Mouse (Mus musculus) heart, adult 8-10 months (tissue): ENCODE measurements around the gene Chia1. TPM values are rescaled to one million over a fixed set of nuclear protein-coding genes. Genes with fewer than 3 reads are reported as not detected.
"Not testable (repeated sequence)": the region's sequence is repeated elsewhere in the genome, so short reads cannot be mapped to it uniquely, and the experiment has no call there.

Experiments used
- DNase-seq: peaks from one replicate; pipeline ENCODE4 v3.0.0; 2022; ENCODE audit warnings: low spot score
- total RNA-seq, 4 experiments: library from RNA; stranded (reverse); gene quantifications; 2 replicates each; pipeline ENCODE4 v1.2.4; 2022

The Chia1 gene
- not detected for total RNA-seq

DNA sequence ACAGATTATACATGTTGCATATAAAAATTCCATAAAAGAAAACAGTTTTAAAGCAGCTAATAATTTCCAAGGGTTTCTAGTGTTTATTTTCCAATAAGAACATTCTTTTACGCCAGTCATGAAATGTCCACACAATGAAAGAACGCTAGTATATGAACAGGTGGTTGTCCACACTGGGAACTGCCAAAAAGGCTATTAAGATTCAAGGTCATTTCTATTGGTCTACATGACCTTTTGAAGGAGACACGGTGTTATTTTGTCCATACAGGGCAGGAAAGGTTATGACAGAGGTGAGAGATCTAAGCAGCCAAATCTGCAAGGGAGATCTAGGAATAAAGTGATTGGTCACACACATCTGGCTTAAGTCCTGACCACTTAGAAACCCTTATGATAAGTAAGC lies at the start of gene Chia1:
TSS of gene Chia1 (plus strand) at position 301 of the 400 bp plus-strand sequence.
- no peak for DNase-seq

DNA sequence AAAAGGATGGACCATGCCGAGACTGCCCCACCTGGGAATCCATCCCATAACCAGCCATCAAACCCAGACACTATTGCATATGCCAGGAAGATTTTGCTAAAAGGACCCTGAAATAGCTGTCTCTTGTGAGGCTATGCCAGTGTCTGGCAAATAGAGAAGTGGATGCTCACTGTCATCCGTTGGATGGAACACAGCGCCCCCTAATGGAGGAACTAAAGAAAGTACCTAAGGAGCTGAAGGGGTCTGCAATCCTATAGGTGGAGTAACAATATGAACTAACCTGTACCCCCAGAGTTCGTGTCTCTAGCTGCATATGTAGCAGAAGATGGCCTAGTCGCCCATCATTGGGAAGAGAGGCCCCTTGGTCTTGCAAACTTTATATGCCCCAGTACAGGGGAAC lies 45.3 kb upstream of the Chia1 start:
- not testable (repeated sequence) for DNase-seq

DNA sequence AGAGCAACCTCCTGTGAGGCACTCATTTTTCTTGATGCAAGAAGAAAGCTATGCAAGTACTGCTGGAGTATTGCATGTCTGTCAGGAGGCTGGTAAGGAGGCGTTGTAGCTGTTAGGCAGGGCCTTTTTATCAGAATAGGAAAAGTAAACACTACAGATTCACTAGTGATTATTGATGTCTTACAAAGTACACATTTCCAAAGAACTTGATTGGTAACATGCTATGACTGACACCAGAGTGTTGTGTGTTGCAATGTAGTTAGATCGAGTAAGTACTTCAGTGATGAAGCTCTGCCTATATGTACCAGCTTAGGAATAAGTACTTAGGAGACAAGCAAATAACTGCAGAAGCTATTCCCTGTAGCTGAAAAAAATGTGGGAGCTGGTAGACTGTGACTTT lies 42.0 kb upstream of the Chia1 start:
- no peak for DNase-seq

DNA sequence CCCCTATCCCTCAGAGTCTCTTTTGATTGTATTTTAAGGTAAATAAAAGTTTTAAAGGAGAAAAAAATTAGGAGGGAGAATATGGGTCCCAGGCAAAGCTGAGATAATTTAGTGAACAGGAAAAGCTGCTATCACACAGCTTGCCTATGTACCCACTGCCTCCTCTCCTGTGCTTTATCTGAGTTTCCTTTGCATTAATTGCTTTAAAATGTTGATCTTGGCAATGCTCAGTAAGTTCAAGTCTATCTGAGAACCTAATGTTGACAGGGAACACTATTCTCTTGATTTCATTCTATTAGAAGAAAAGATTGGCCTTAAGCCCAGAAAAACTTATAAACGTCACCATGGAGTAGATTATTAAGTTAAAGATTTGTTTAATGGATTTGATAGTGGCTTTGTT lies 38.2 kb upstream of the Chia1 start:
- no peak for DNase-seq

DNA sequence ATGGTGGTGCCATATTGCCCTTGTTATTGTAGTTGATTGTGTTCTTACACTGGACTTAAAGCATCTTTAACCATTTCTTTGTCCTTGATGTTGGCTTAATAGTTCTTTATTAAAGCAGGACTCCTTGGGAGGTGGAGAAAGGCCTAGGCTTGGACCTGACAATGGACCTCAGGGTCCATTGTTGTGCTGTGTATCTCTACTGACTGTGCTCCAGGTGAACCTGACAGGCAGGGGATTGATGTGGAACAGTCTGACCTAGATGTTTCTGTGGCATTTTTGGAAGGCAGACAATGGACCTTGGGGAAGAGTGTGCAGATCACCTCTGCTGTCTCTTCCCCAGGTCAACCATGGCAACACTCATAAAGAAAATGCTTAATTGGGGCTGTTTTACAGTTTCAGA lies 14.0 kb downstream of the Chia1 start:
- no peak for DNase-seq

DNA sequence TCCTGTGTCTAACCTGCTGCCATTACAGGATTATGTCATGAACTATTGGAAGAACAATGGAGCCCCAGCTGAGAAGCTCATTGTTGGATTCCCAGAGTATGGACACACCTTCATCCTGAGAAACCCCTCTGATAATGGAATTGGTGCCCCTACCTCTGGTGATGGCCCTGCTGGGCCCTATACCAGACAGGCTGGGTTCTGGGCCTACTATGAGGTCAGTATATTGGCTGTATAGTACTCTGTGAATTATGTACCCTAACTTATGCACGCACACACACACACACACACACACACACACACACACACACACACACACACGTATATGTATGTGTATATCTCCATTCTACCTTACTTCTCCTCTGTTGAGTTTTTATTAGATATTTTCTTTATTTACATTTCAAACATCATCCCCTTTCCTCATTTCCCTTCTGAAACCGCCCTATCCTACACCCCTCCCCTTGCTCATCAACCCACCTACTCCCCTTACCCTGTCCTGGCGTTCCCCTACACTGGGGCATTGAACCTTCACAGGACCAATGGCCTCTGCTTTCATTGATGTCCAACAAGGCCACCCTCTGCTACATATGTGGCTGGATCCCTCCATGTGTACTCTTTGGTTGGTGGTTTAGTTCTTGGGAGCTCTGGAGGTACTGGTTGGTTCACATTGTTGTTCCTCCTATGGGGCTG lies 15.9 kb downstream of the Chia1 start:
- DNase-seq = no peak

DNA sequence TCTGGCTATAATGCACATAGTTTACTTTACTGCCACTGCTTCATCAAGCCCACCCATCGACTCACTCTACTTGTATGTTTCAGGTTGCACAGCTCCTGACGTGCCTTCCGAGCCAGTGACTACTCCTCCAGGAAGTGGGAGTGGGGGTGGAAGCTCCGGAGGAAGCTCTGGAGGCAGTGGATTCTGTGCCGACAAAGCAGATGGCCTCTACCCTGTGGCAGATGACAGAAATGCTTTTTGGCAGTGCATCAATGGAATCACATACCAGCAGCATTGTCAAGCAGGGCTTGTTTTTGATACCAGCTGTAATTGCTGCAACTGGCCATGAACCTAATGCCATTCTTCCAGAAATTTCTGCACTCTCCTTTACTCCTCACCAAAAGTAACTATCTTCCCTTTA lies 18.7 kb downstream of the Chia1 start:
- no peak for DNase-seq

DNA sequence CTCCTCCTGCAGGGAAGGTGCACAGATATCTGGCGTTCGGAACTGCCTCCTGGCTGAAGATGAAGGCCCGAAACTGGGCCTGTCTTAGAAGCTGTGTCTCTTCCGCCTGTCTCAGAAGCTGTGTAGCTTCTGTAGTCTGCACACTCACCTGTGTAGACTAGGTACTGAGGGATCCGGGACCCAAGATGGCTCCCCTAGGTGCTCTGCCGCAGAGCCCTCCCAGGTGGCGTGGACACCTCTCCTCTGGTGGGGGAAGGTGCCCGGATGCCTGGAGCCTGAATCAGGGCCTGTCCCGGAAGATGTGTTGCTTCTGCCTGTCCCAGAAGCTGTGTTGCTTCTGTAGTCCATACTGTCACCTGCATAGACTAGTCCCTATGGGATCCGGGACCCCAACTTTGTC lies 31.1 kb downstream of the Chia1 start:
- DNase-seq = no peak

DNA sequence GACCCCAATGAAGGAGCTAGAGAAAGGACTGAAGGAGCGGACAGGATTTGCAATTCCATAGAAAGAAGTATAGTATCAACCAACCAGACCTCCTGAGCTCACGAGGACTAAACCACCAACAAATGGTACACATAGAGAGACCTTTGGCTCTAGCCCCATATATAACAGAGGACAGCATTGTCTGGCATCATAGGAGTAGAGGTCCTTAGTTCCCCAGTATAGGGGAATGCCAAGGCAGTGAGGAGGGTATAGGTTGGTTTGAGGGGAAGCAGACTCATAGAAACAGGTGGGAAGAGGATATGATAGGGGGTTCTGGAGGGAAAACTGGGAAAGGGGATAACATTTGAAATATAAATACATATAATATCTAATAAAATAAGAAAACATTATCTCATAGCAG lies 41.4 kb downstream of the Chia1 start:
- no peak for DNase-seq

DNA sequence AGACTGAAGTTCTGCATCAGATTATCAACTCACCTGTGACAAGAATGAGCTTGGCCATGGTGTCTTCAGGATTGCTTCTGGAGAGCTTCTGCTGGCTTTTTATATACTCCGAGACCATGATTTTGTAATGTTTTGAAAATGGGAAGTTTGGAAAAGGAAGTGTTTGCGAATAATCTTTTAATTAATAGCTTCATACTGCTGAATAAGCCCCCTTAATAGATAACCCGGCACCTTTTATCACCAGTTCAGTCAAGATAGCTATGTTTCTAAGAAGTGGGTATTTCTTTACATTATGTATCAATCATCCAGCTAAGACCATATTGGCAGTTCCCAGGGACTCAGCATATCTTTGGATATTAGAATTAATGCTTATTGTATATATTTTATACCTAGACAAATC lies 54.4 kb downstream of the Chia1 start, which contains the start of gene Chil3:
TSS of gene Chil3 (minus strand) at position 101 of the 400 bp plus-strand sequence.
- DNase-seq = no peak

DNA sequence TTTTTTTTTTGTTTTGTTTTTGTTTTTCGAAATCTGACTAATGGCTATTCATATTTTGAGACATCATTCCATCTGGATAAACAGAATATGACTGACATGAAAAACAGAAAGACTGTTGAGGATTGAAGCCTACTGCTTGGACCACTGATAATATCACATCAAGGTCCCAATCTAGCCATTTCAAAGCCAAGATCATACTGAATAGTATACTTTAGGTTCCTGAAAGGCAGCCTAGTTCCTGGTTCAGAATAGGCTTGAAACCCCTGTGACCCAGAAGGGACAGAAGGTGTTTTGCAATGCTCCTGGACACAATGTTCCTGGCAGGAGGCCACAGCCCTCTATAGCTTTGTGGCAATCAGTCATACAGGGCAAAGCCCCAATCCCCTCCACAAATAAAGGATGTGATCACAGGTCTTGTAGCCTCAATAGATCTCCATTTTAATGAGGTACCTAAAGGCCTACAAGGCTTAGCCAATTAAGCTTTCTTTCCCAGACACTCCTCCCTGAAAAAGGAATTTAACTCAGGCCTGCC lies 57.6 kb downstream of the Chia1 start:
- DNase-seq = no peak

DNA sequence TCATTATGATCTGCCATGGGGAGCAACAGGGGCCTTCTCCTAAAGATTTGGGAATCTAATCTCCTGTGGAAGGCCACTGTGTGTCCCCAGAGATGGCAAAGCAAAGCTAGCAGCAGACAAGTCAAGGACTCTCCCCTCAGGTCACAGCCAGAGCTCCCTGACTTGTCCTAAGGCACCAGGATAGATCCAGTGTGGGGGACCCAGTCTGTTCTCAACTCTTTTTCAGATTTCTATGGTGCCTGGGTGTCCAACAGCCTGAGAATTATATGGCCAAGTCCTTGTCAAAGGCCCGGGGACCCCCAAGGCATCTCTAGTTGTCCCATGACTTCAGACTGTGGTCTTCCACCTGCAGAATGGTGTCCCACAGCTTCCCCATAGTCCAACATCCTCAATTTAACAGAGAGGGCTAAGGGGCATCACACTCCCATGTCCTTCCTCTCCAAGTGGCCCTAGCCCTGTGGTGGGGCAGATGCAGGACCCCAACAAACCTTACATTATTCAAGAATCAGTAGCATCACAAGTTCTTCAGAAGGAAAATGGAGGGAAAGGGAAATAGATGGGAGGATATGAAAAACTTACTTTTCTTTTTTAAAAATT lies 58.2 kb downstream of the Chia1 start:
- no peak for DNase-seq

DNA sequence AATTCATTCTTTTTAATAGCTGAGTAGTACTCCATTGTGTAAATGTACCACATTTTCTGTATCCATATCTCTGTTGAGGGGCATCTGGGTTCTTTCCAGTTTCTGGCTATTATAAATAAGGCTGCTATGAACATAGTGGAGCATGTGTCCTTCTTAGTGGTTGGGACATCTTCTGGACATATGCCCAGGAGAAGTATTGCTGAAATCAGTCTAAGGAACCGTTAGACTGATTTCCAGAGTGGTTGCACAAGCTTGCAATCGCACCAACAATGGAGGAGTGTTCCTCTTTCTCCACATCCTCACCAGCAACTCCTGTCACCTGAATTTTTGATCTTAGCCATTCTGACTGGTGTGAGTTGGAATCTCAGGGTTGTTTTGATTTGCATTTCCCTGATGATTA lies 59.5 kb downstream of the Chia1 start:
- not testable (repeated sequence) for DNase-seq

DNA sequence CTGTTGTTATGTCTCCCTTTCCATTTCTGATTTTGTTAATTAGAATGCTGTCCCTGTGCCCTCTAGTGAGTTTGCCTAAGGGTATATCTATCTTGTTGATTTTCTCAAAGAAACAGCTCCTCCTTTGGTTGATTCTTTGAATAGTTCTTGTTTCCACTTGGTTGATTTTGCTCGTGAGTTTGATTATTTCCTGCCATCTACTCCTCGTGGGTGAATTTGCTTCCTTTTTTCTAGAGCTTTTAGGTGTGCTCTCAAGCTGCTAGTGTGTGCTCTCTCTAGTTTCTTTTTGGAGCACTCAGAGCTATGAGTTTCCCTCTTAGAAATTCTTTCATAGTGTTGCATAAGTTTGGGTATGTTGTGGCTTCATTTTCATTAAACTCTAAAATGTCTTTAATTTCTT lies 61.9 kb downstream of the Chia1 start:
- DNase-seq = not testable (repeated sequence)

DNA sequence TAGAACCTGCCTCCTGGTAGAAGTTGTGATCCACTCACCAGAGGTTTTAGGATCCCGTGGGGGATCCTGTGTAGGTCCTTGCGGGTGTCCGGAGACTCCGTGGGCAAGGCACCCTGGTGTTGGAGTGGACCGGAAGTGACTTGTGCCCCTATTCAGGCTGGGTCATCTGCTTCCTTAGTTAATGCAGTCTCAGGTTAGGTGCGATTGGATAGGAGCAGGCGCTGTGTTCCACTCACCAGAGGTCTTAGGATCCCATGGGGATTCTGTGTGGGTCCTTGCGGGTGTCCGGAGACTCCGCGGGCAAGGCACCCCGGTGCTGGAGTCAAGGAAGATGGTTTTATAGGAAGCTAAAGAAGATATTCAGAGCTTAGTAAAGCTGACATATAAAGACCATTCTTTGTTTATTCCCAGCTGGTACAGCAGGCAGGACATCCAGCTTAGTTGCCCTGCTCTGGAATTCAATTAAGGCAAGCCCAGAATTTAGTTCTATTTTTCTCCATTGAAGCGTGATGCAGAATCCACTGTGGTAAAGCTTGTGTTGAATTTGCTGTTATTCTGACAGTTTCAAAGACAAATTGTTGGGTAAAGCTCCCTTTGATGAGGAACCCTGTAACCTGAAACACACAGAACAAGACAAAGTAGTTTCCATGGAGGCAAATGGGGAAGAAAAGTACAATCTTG lies 64.6 kb downstream of the Chia1 start:
- DNase-seq = no peak

Other genes starting within 250 kb of the Chia1 start
- gene Adora3, start 242.4 kb upstream of the Chia1 start, total RNA-seq = under 1 TPM in 3 of 4 experiments, not detected in 1; 0.25 to 0.44 (median 0.32) TPM
- under 1 TPM in 3 of 4 experiments, not detected in 1; 0.27 to 0.62 (median 0.41) TPM for gene Tmigd3, start 242.3 kb upstream of the Chia1 start, total RNA-seq
- 1 to 10 TPM in 1 of 4 experiments, under 1 TPM in 3; 0.28 to 1.3 (median 0.42) TPM for gene I830077J02Rik, start 180.6 kb upstream of the Chia1 start, total RNA-seq
- gene Wdr77, start 153.9 kb upstream of the Chia1 start, total RNA-seq = 10 to 100 TPM; 40.6 to 49.7 (median 45.1) TPM
- 1,000 to 10,000 TPM; 1,049 to 1,242 (median 1,155) TPM for gene Atp5f1, start 153.1 kb upstream of the Chia1 start, total RNA-seq
- gene Ovgp1, start 139.5 kb upstream of the Chia1 start, total RNA-seq = under 1 TPM; 0.22 to 0.69 (median 0.53) TPM
- gene Pifo, start 98.6 kb upstream of the Chia1 start, total RNA-seq = not detected
- under 1 TPM in 2 of 4 experiments, not detected in 2; 0.29 to 0.38 TPM for gene Chil5, start 80.4 kb upstream of the Chia1 start, total RNA-seq
- gene Chil3, start 54.3 kb downstream of the Chia1 start, total RNA-seq = 10 to 100 TPM in 1 of 4 experiments, under 1 TPM in 1, not detected in 2; 0.34 to 91.4 TPM
- gene Chil4, start 106.3 kb downstream of the Chia1 start, total RNA-seq = not detected